Mouse (Mus musculus) stomach, postnatal 0 days (tissue): ENCODE results near the gene Dedd2. TPM values are rescaled to one million over a fixed set of nuclear protein-coding genes. Genes with fewer than 3 reads are reported as not detected.

Experiments used
- ATAC-seq: fragments of 200-750 bp; cut with Nextera tagmentation; 2 replicates; pipeline ENCODE4 v1.8.0; 2017; ENCODE audit not compliant: low FRiP score, low TSS enrichment
- DNase-seq: peaks from one replicate; pipeline ENCODE4 v3.0.0-alpha.2; 2016; ENCODE audit warnings: low spot score
- H3K27ac ChIP-seq: fragments of 300-500 bp; sonication (generic); replicated peaks from 2 replicates; pipeline ENCODE4 v1.5.1; 2014; ENCODE audit warnings: mild to moderate bottlenecking, control low read depth
- H3K27me3 ChIP-seq: fragments of 300-500 bp; sonication (generic); 2 replicates; pipeline ENCODE4 v1.6.1; 2014; ENCODE audit warnings: low read length; ENCODE audit not compliant: control insufficient read depth, insufficient read depth
- H3K36me3 ChIP-seq: fragments of 300-500 bp; sonication (generic); 2 replicates; pipeline ENCODE4 v1.6.1; 2014; ENCODE audit warnings: low read length, mixed read lengths; ENCODE audit not compliant: control insufficient read depth, insufficient read depth
- H3K4me1 ChIP-seq: fragments of 300-500 bp; sonication (generic); replicated peaks from 2 replicates; pipeline ENCODE4 v1.6.1; 2014; ENCODE audit warnings: antibody characterized with exemption; ENCODE audit not compliant: control insufficient read depth, insufficient read depth
- H3K4me2 ChIP-seq: fragments of 300-500 bp; sonication (generic); replicated peaks from 2 replicates; pipeline ENCODE4 v1.6.1; 2014; ENCODE audit warnings: low read depth, mild to moderate bottlenecking, control low read depth, moderate library complexity
- H3K4me3 ChIP-seq: fragments of 300-500 bp; sonication (generic); 2 replicates; pipeline ENCODE4 v1.5.1; 2014; ENCODE audit warnings: low read depth, low read length, control low read depth
- H3K9ac ChIP-seq: fragments of 300-500 bp; sonication (generic); 2 replicates; pipeline ENCODE4 v1.6.1; 2014; ENCODE audit warnings: mild to moderate bottlenecking, low read length, control low read depth, mixed read lengths
- H3K9me3 ChIP-seq: fragments of 300-500 bp; sonication (generic); 2 replicates; pipeline ENCODE4 v1.6.1; 2016; ENCODE audit warnings: low read length; ENCODE audit not compliant: control insufficient read depth
- CTCF ChIP-seq: IDR thresholded peaks from 2 replicates; pipeline ENCODE4 v1.5.1; 2016; ENCODE audit warnings: antibody characterized with exemption, low read depth, mild to moderate bottlenecking, moderate library complexity
- EP300 ChIP-seq: optimal IDR thresholded peaks from 2 replicates; pipeline ENCODE3; 2016; ENCODE audit warnings: antibody characterized with exemption
- WGBS: fragments of 180-500 bp; shearing (Covaris S2); extraction: QIAGEN DNeasy Blood & Tissue Kit; methylation state at CpG from one replicate; pipeline ENCODE4 v1.1.7; 2014; 5-methylcytosine and 5-hydroxymethylcytosine counted together
- polyA plus RNA-seq: library from polyadenylated mRNA; unstranded; fragments of >200 nt; fragmentation: Nextera tagmentation; extraction: Ambion mirVana; gene quantifications from 2 replicates; pipeline ENCODE4 v1.2.1, GENCODE M21; 2015

Gene Dedd2
- polyA plus RNA-seq, 1 experiment from 2014 or later: 20.0 TPM

GRCm38 (mm10) chr7:25248018-25248647 is 27.7 kb upstream of the Dedd2 start:
- no peaks in the 10 kb centered on the region for H3K9me3 ChIP-seq
- peaks cover 2% of the 10 kb centered on the region; the same call in 1 of the 2 replicates for H3K4me1 ChIP-seq
- ATAC-seq (no peak), DNase-seq (peak; percentile 69)
- peak overlapping the region; percentile 82 for H3K4me2 ChIP-seq
- peak overlapping the region; percentile 90 for H3K9ac ChIP-seq
- WGBS: 2% methylated on average over 18 of the region's 18 CpGs
- peak overlapping the region; percentile 98 for H3K27ac ChIP-seq
- TF ChIP-seq EP300: no peak
- TF ChIP-seq CTCF: no peak
- H3K36me3 ChIP-seq: peaks cover 12% of the 10 kb centered on the region
- H3K27me3 ChIP-seq: no peaks in the 10 kb centered on the region
- peak overlapping the region; percentile 92 for H3K4me3 ChIP-seq

DNA sequence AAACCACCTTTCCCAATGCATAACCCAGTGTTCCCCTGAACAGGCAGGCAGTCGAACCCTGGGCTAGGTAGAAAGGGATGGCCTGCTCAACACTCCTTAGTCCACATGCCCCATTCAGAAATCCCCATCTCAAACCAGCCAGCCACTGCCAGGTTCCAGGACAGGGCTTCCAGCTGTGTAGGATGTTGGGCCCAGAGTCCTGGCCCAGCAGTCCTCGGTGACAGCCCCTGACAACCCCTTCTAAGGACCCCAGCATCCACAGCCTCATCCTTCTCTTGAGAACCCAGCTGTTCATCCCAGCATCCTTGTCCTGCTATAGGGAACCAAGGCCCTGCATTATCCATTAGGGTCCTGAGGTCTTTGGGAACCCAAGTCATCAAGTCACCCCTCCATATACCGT is 27.1 kb upstream of the Dedd2 start:
- DNase-seq: no peak
- peaks cover 12% of the 10 kb centered on the region for H3K36me3 ChIP-seq
- peaks cover 2% of the 10 kb centered on the region; the same call in 1 of the 2 replicates for H3K4me1 ChIP-seq
- H3K4me2 ChIP-seq: peak overlapping the region; percentile 82
- no peak for ATAC-seq
- TF ChIP-seq CTCF (no peak), EP300 (no peak)
- no peaks in the 10 kb centered on the region for H3K9me3 ChIP-seq
- H3K27ac ChIP-seq: peak overlapping the region; percentile 98
- peak overlapping the region; percentile 90 for H3K9ac ChIP-seq
- peak overlapping the region; percentile 92 for H3K4me3 ChIP-seq
- no peaks in the 10 kb centered on the region for H3K27me3 ChIP-seq
- WGBS: 22% methylated on average over 3 of the region's 3 CpGs

DNA sequence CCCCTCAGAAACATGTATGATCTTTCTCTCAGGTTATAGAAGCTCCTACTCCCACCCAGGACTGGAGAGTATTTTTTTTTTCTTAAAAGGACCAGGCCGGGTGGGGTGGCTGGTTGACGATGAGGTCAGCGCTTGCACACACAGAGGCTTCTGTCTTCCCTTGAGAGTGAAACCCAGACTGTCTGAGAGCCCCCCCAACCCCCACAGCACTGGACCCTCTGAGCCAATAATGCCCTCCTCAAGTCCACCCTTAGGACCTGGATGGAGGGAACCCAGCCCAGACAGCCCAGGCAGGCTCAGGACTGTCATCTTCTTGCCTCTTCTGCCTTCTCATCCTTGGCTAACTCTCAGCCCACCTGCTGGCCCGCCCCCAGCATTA is 26.3 kb upstream of the Dedd2 start:
- DNase-seq (no peak), ATAC-seq (no peak)
- peak overlapping the region; percentile 82 for H3K4me2 ChIP-seq
- no peak for TF ChIP-seq CTCF
- no peak for TF ChIP-seq EP300
- WGBS: 27% methylated on average over 4 of the region's 4 CpGs
- H3K4me3 ChIP-seq: peak overlapping the region; percentile 92
- H3K4me1 ChIP-seq: peaks cover 2% of the 10 kb centered on the region; the same call in 1 of the 2 replicates
- H3K27ac ChIP-seq: peak overlapping the region; percentile 98
- H3K9me3 ChIP-seq: no peaks in the 10 kb centered on the region
- H3K9ac ChIP-seq: peak overlapping the region; percentile 90
- peaks cover 12% of the 10 kb centered on the region for H3K36me3 ChIP-seq
- no peaks in the 10 kb centered on the region for H3K27me3 ChIP-seq

- peaks cover 12% of the 10 kb centered on the region for H3K36me3 ChIP-seq
- WGBS: 38% methylated on average over 20 of the region's 20 CpGs
- H3K27ac ChIP-seq: peak overlapping the region; percentile 30; the same call in 1 of the 2 replicates
- DNase-seq: peak; percentile 38
- peak overlapping the region; percentile 82 for H3K4me2 ChIP-seq
- H3K4me3 ChIP-seq: no peak overlapping the region
- H3K9ac ChIP-seq: peak overlapping the region; percentile 90
- no peak for TF ChIP-seq CTCF
- TF ChIP-seq EP300: no peak
- H3K27me3 ChIP-seq: no peaks in the 10 kb centered on the region
- H3K4me1 ChIP-seq: peaks cover 2% of the 10 kb centered on the region; the same call in 1 of the 2 replicates
- H3K9me3 ChIP-seq: no peaks in the 10 kb centered on the region
- ATAC-seq: no peak
These were observed 25.8 kb upstream of the Dedd2 start for GRCm38 (mm10) chr7:25246079-25246758.

DNA sequence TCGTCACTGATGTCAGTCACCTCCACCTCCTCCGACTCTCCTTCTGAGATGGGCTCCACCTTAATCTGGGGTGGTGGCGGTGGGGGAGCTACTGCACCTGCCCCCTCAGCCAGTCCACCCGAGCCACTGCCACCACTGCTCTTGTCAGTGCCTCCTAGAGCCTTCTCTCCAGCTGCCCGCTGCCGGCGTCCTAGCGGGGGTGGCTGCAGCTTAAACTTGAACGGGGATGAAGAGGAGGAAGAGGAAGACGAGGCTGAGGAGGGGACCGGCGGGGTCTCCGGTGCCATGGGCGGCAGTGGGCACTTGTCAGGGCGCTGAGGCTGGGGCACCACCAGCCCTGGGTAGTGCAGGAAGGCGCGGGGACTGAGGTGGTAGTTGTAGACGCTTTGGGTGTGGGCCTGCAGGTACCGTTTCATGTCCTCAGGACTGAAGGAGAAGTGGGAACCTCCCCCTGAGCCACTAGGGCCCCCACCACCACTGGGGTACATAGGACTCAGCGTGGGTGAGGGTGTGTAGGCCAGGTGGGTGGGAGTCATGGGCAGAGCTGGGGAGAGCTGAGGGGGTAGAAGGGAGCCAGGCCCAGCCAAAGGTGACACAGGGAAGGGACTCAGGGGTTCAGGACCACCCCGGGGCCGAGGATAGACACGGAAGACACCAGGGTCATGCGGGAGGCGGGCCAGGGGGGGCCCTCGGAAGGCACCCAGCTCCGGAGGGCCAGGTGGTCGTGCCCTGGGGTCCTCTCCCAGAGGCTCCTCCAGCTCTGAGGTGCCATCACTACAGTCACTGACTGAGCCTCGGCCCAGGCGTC is 24.4 kb upstream of the Dedd2 start:
- no peaks in the 10 kb centered on the region for H3K9me3 ChIP-seq
- H3K27ac ChIP-seq: no peak overlapping the region
- peaks cover 12% of the 10 kb centered on the region for H3K36me3 ChIP-seq
- no peak overlapping the region for H3K4me3 ChIP-seq
- peak overlapping the region; percentile 27; the same call in 1 of the 2 replicates for H3K9ac ChIP-seq
- H3K4me2 ChIP-seq: no peak overlapping the region
- H3K4me1 ChIP-seq: peaks cover 2% of the 10 kb centered on the region; the same call in 1 of the 2 replicates
- DNase-seq (no peak), ATAC-seq (no peak)
- WGBS: 83% methylated on average over 30 of the region's 30 CpGs
- no peak for TF ChIP-seq CTCF
- TF ChIP-seq EP300: no peak
- H3K27me3 ChIP-seq: no peaks in the 10 kb centered on the region
